ENCODE assay signal across 12 mouse cellular contexts in genomic region chr12:82710376-82710775, GRCm38 (mm10).
"Had no signal": no experiment of that assay in that cellular context is flagged by ENCODE, and none has a peak within 500 bp of the region (broad histone marks: within the 10 kb centered on the region; RNA-seq: fewer than 3 reads in every experiment).

No protein-coding gene starts in this region.

- DNase-seq: left cerebral cortex, postnatal 4 days; liver; liver, embryonic 13.5 days; liver, postnatal 0 days; lung, adult 18-20 months; lung, adult 2 months; lung, embryonic 14.5 days; lung, postnatal 10 days; lung, postnatal 14 days; lung, postnatal 36 days; lung, postnatal 4 days; midbrain, embryonic 14.5 days had no signal
